8 mouse cellular contexts compared by ENCODE assay signal in genomic region chr10:128212871-128213323, GRCm38 (mm10). TPM values are rescaled to one million over a fixed set of nuclear protein-coding genes. Genes with fewer than 3 reads are reported as not detected.
DNase-seq lines count a peak whose midpoint lies in the region; ATAC-seq lines count a peak whose summit lies in the region.

No protein-coding gene starts in this region.

- peak; percentile 80 for ATAC-seq in erythroblast, adult 5-6 weeks (replicated peaks; ENCODE audit: low FRiP score, poor library complexity, severe bottlenecking)
- ATAC-seq in lung, embryonic 16.5 days (ENCODE audit: low read depth), result peak; percentile 61
- ATAC-seq in neutrophil, adult 5-6 weeks (ENCODE audit: extremely low read depth, insufficient number of reproducible peaks, low FRiP score, poor library complexity, severe bottlenecking), result peak; percentile 87

- H3K9me3 ChIP-seq in lung, embryonic 16.5 days (ENCODE audit: control insufficient read depth, low read length), result no peaks in the 10 kb centered on the region

- no peak overlapping the region for H3K27ac ChIP-seq in brown adipose tissue, adult 24 weeks (replicated peaks; ENCODE audit: low read depth, low read length)
- peak overlapping the region; percentile 6; the same call in 1 of the 2 replicates for H3K27ac ChIP-seq in lung, embryonic 16.5 days (ENCODE audit: low read length)

- H3K9ac ChIP-seq in lung, embryonic 16.5 days (ENCODE audit: low read length), result peak overlapping the region; percentile 40

- intact Hi-C loops in heart, postnatal 14 days (cut with DNase I), result loop anchor here (2.0 kb wide), 1 partner anchor 72 kb away; no protein-coding TSS in a partner anchor

- H3K4me1 ChIP-seq in brown adipose tissue, adult 24 weeks (ENCODE audit: control insufficient read depth, insufficient read depth, insufficient read length, low read length), result no peaks in the 10 kb centered on the region
- peaks cover 8% of the 10 kb centered on the region for H3K4me1 ChIP-seq in lung, embryonic 16.5 days (replicated peaks; ENCODE audit: control insufficient read depth, insufficient read depth, low read length)

- peaks cover 6% of the 10 kb centered on the region; the same call in 1 of the 2 replicates for H3K27me3 ChIP-seq in lung, embryonic 16.5 days (ENCODE audit: control insufficient read depth, insufficient read depth, low read depth, low read length)

- peaks cover 2% of the 10 kb centered on the region; the same call in 1 of the 2 replicates for H3K36me3 ChIP-seq in lung, embryonic 16.5 days (ENCODE audit: control insufficient read depth, insufficient read depth, low read length)

- peak; percentile 71 for DNase-seq in ES-CJ7 (ENCODE audit: low read depth, low spot score)
- peak; percentile 51 to 69 for DNase-seq in heart, postnatal 14 days
- peak; percentile 78 to 85 for DNase-seq in kidney, postnatal 4 days
- DNase-seq in testis, postnatal 14 days (ENCODE audit: low spot score), result peak; percentile 29

- peak overlapping the region; percentile 44 for H3K4me3 ChIP-seq in brown adipose tissue, adult 24 weeks (ENCODE audit: insufficient read depth, low read depth, low read length)
- peak overlapping the region; percentile 37 for H3K4me3 ChIP-seq in lung, embryonic 16.5 days (ENCODE audit: low read length)

- H3K4me2 ChIP-seq in lung, embryonic 16.5 days (ENCODE audit: low read depth, low read length), result peak overlapping the region; percentile 61

- WGBS in lung, embryonic 16.5 days, result under 1% methylated on average over 18 of the region's 18 CpGs

RNA-seq across cellular contexts. Expression of gene Spryd4, which starts 1.3 kb away (rescaled TPM):
- polyA plus RNA-seq in brown adipose tissue, adult 24 weeks (2012; ENCODE audit: insufficient read depth, insufficient read length, missing spikeins), result 7.8 and 10.0 TPM in 2 replicates
- 6.3 and 6.7 TPM in 2 replicates for total RNA-seq in erythroblast, adult 5-6 weeks (2015; ENCODE audit: low replicate concordance)
- 1.4 and 3.1 TPM in 2 replicates for total RNA-seq in erythroblast, adult 5-6 weeks (2017; ENCODE audit: low replicate concordance)
- 10 to 100 TPM; 40.5 to 43.3 TPM for total RNA-seq in heart, postnatal 14 days (2021)
- polyA plus RNA-seq in lung, embryonic 16.5 days (2015; fragmentation: Nextera tagmentation; extraction: Ambion mirVana), result 24.1 and 24.5 TPM in 2 replicates
- total RNA-seq in neutrophil, adult 5-6 weeks (2017), result 4.4 TPM in 2 replicates

RNA-seq across cellular contexts. Expression of gene Mip, which starts 12.7 kb away (rescaled TPM):
- not detected in 2 replicates for polyA plus RNA-seq in brown adipose tissue, adult 24 weeks (2012; ENCODE audit: insufficient read depth, insufficient read length, missing spikeins)
- total RNA-seq in erythroblast, adult 5-6 weeks (2015; ENCODE audit: low replicate concordance), result not detected in 2 replicates
- total RNA-seq in erythroblast, adult 5-6 weeks (2017; ENCODE audit: low replicate concordance), result 0.84 and 0.85 TPM in 2 replicates
- not detected for total RNA-seq in heart, postnatal 14 days (2021)
- polyA plus RNA-seq in lung, embryonic 16.5 days (2015; fragmentation: Nextera tagmentation; extraction: Ambion mirVana), result not detected in 2 replicates
- 0.49 TPM in 1 of 2 replicates, not detected in the other for total RNA-seq in neutrophil, adult 5-6 weeks (2017)

RNA-seq across cellular contexts. Expression of gene Gls2, which starts 18.6 kb away (rescaled TPM):
- 0.87 TPM in 1 of 2 replicates, not detected in the other for polyA plus RNA-seq in brown adipose tissue, adult 24 weeks (2012; ENCODE audit: insufficient read depth, insufficient read length, missing spikeins)
- total RNA-seq in erythroblast, adult 5-6 weeks (2015; ENCODE audit: low replicate concordance), result 3.8 TPM in 2 replicates
- total RNA-seq in erythroblast, adult 5-6 weeks (2017; ENCODE audit: low replicate concordance), result 0.60 and 0.84 TPM in 2 replicates
- total RNA-seq in heart, postnatal 14 days (2021), result under 1 TPM; 0.60 to 0.90 TPM
- 1.6 and 1.7 TPM in 2 replicates for polyA plus RNA-seq in lung, embryonic 16.5 days (2015; fragmentation: Nextera tagmentation; extraction: Ambion mirVana)
- total RNA-seq in neutrophil, adult 5-6 weeks (2017), result not detected in 2 replicates

RNA-seq across cellular contexts. Expression of gene Timeless, which starts 19.0 kb away (rescaled TPM):
- 3.6 and 5.3 TPM in 2 replicates for polyA plus RNA-seq in brown adipose tissue, adult 24 weeks (2012; ENCODE audit: insufficient read depth, insufficient read length, missing spikeins)
- total RNA-seq in erythroblast, adult 5-6 weeks (2015; ENCODE audit: low replicate concordance), result 4.0 and 6.3 TPM in 2 replicates
- total RNA-seq in erythroblast, adult 5-6 weeks (2017; ENCODE audit: low replicate concordance), result 39.4 and 44.5 TPM in 2 replicates
- 10 to 100 TPM in 1 of 2 experiments, 1 to 10 TPM in 1; 6.6 to 11.1 TPM for total RNA-seq in heart, postnatal 14 days (2021)
- 52.1 and 58.4 TPM in 2 replicates for polyA plus RNA-seq in lung, embryonic 16.5 days (2015; fragmentation: Nextera tagmentation; extraction: Ambion mirVana)
- total RNA-seq in neutrophil, adult 5-6 weeks (2017), result 13.6 and 17.5 TPM in 2 replicates

RNA-seq across cellular contexts. Expression of gene Rbms2, which starts 32.8 kb away (rescaled TPM):
- 93.3 and 95.4 TPM in 2 replicates for polyA plus RNA-seq in brown adipose tissue, adult 24 weeks (2012; ENCODE audit: insufficient read depth, insufficient read length, missing spikeins)
- total RNA-seq in erythroblast, adult 5-6 weeks (2015; ENCODE audit: low replicate concordance), result 1.9 and 5.0 TPM in 2 replicates
- total RNA-seq in erythroblast, adult 5-6 weeks (2017; ENCODE audit: low replicate concordance), result 0.51 and 6.8 TPM in 2 replicates
- total RNA-seq in heart, postnatal 14 days (2021), result 10 to 100 TPM; 79.3 to 82.2 TPM
- 37.4 and 40.7 TPM in 2 replicates for polyA plus RNA-seq in lung, embryonic 16.5 days (2015; fragmentation: Nextera tagmentation; extraction: Ambion mirVana)
- total RNA-seq in neutrophil, adult 5-6 weeks (2017), result 8.3 and 12.5 TPM in 2 replicates

Comparison
In these comparisons a context has a peak if more than half of its experiments do, and no peak if none do; other contexts are left out.
1. DNase-seq: peak in every context shown above with its lines; median percentile 82 in kidney, postnatal 4 days; 71 in ES-CJ7; 60 in heart, postnatal 14 days; 29 in testis, postnatal 14 days.